Mouse (Mus musculus) megakaryocyte progenitor cell, adult 5-6 weeks (primary cell): ENCODE measurements at regions not wholly inside any gene's neighbourhood (a gene's known extent, or its start where the extent isn't known, plus 50 kb on each side); places are given as distances from the start of the nearest gene placed in this dataset.

Experiments used
- ATAC-seq: replicated peaks from 2 replicates; pipeline ENCODE4 v1.8.0; 2016; ENCODE audit warnings: mild to moderate bottlenecking, moderate TSS enrichment, inconsistent platforms; ENCODE audit not compliant: poor library complexity

- peak; percentile 57; the same call in 1 of the 2 replicates for ATAC-seq
Measured at GRCm38 (mm10) chrX:19084435-19084834, 396.7 kb downstream of the Tex13c3 start.

DNA sequence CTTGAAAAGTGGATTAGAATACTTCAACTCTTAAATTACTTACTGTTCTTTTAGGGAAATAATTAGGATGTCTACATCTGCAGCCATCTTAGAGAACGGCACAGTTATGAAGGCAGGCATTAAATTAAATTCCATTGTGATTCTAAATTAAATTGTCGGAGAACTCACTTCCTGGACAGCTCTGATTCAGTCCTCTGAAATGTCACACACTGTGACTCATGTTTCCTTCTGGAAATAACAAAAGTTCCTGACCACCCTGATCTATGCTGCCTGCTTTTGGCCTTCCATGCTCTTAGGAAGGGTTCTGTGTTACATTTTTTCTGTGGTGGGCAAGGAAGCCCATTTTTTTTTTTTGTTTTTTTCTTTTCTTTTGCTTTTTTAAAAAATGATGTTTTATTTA is 401.1 kb downstream of the Tex13c3 start:
- no peak for ATAC-seq
